Mouse (Mus musculus) hindbrain, embryonic 15.5 days (tissue): ENCODE measurements around the gene Mrvi1. TPM values are rescaled to one million over a fixed set of nuclear protein-coding genes. Genes with fewer than 3 reads are reported as not detected.

ENCODE experiments used
- ATAC-seq: fragments of 200-750 bp; cut with Nextera tagmentation; 2 replicates; pipeline ENCODE4 v1.8.0; 2017; ENCODE audit warnings: low read depth, moderate number of reproducible peaks, moderate TSS enrichment; ENCODE audit not compliant: low FRiP score
- H3K27ac ChIP-seq: fragments of 300-500 bp; sonication (generic); replicated peaks from 2 replicates; pipeline ENCODE4 v1.5.1; 2015; ENCODE audit warnings: mild to moderate bottlenecking, inconsistent platforms
- H3K27me3 ChIP-seq: fragments of 300-500 bp; sonication (generic); 2 replicates; pipeline ENCODE4 v1.6.1; 2015; ENCODE audit warnings: control low read depth, inconsistent platforms
- H3K36me3 ChIP-seq: fragments of 300-500 bp; sonication (generic); 2 replicates; pipeline ENCODE4 v1.6.1; 2015; ENCODE audit warnings: control low read depth, inconsistent platforms
- H3K4me1 ChIP-seq: fragments of 300-500 bp; sonication (generic); replicated peaks from 2 replicates; pipeline ENCODE4 v1.6.1; 2015; ENCODE audit warnings: control low read depth, inconsistent platforms
- H3K4me2 ChIP-seq: fragments of 300-500 bp; sonication (generic); 2 replicates; pipeline ENCODE4 v1.6.1; 2015; ENCODE audit warnings: moderate library complexity, mild to moderate bottlenecking, inconsistent platforms
- H3K4me3 ChIP-seq: fragments of 300-500 bp; sonication (generic); 2 replicates; pipeline ENCODE4 v1.5.1; 2015; ENCODE audit warnings: mild to moderate bottlenecking, inconsistent platforms
- H3K9ac ChIP-seq: fragments of 300-500 bp; sonication (generic); 2 replicates; pipeline ENCODE4 v1.6.1; 2015; ENCODE audit warnings: inconsistent platforms
- H3K9me3 ChIP-seq: fragments of 300-500 bp; sonication (generic); 2 replicates; pipeline ENCODE4 v1.6.1; 2016; ENCODE audit warnings: control low read depth, inconsistent platforms
- WGBS: fragments of 180-500 bp; shearing (Covaris S2); methylation state at CpG from one replicate; pipeline ENCODE4 v1.1.7; 2015; 5-methylcytosine and 5-hydroxymethylcytosine counted together
- polyA plus RNA-seq: library from polyadenylated mRNA; unstranded; fragments of >200 nt; fragmentation: Nextera tagmentation; extraction: Ambion mirVana; gene quantifications from 2 replicates; pipeline ENCODE4 v1.2.1, GENCODE M21; 2015

Mrvi1 gene
- polyA plus RNA-seq, 1 experiment from 2014 or later, result 1.2 TPM

- Histone ChIP-seq H3K27me3 (no peaks in the 10 kb centered on the region), H3K4me2 (no peak overlapping the region), H3K9me3 (no peaks in the 10 kb centered on the region), H3K9ac (no peak overlapping the region), H3K27ac (no peak overlapping the region), H3K4me1 (no peaks in the 10 kb centered on the region), H3K4me3 (no peak overlapping the region), H3K36me3 (no peaks in the 10 kb centered on the region)
- ATAC-seq, result no peak
- 90% methylated on average over 15 of the region's 15 CpGs for WGBS
Observed at GRCm38 (mm10) chr7:110998887-110999827, 16.9 kb upstream of the Mrvi1 start.

DNA sequence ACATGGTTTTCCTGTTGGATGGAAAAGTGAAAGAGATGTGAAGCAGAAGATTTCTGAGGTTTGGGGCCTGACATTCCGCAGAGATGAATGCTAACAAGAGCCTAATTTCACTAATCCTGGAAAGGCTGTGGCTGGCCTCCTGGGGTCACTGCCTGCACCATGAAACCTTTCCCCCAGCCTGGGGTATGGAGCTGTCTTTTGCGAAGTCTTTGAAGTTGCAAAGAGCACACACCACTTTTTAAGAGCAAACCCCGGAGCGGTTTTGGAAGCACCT, 8.9 kb upstream of the Mrvi1 start:
- Histone ChIP-seq H3K36me3 (no peaks in the 10 kb centered on the region), H3K27ac (no peak overlapping the region), H3K9ac (no peak overlapping the region), H3K4me2 (no peak overlapping the region), H3K4me3 (no peak overlapping the region), H3K27me3 (no peaks in the 10 kb centered on the region), H3K9me3 (no peaks in the 10 kb centered on the region), H3K4me1 (no peaks in the 10 kb centered on the region)
- WGBS, result 49% methylated on average over 4 of the region's 4 CpGs
- ATAC-seq, result no peak

GRCm38 (mm10) chr7:110990356-110991220, 8.3 kb upstream of the Mrvi1 start:
- 69% methylated on average over 5 of the region's 5 CpGs for WGBS
- Histone ChIP-seq H3K4me1 (no peaks in the 10 kb centered on the region), H3K27me3 (no peaks in the 10 kb centered on the region), H3K27ac (no peak overlapping the region), H3K9ac (no peak overlapping the region), H3K4me2 (no peak overlapping the region), H3K4me3 (no peak overlapping the region), H3K36me3 (no peaks in the 10 kb centered on the region), H3K9me3 (no peaks in the 10 kb centered on the region)
- ATAC-seq, result no peak

DNA sequence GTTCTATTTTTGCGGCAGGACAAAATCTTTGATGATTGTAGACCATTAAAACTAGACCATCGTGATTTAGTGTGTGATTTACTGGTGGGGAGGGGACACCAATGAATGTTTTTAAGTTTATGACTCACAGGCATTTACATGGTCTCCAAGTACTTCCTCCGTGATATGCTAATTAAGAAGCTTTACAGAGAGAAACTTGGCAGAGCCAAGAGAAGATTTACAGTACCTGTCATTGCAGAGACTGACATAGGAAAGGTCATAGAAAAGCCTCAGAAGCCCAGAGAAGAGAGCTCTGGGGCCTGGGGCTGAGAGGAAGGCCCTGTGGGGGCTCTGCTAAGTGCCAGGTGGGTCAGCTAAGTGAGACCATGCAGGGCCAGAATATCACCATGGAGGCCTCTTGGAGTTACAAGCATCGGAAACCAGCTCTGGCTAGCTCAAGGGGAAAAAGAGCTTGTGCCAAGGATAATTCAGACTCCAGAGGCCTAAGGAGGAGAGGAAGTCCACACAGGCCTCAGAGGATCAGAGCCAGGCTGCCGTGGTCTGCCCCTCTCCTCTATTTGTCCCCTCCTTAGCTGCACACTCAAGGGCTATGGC, 7.1 kb upstream of the Mrvi1 start:
- no peak overlapping the region for H3K27ac ChIP-seq
- H3K9me3 ChIP-seq, result no peaks in the 10 kb centered on the region
- 63% methylated on average over 5 of the region's 5 CpGs for WGBS
- H3K4me2 ChIP-seq, result no peak overlapping the region
- no peaks in the 10 kb centered on the region for H3K36me3 ChIP-seq
- ATAC-seq, result no peak
- H3K4me1 ChIP-seq, result no peaks in the 10 kb centered on the region
- no peak overlapping the region for H3K4me3 ChIP-seq
- no peaks in the 10 kb centered on the region for H3K27me3 ChIP-seq
- no peak overlapping the region for H3K9ac ChIP-seq

DNA sequence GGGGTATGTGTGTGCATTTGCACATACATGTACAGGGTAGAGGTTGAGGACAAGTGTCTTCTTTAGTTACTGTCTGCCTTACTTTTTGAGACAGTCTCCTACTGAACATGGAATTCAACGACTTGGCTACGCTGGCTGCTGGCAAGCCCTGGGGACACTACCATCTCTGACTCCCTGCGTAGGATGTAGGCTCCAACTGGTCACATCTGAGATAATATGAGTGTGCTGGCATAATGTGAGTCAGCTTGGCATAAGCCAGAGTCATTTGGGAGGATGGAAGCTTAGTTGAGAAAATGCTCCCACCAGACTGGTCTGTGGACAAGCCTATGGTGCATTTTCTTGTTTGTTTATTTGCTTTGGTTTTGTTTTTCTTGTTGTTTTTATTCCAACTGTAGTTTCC, 5.8 kb upstream of the Mrvi1 start:
- no peaks in the 10 kb centered on the region for H3K9me3 ChIP-seq
- H3K4me3 ChIP-seq, result no peak overlapping the region
- H3K27me3 ChIP-seq, result no peaks in the 10 kb centered on the region
- 86% methylated on average over 3 of the region's 3 CpGs for WGBS
- H3K9ac ChIP-seq, result no peak overlapping the region
- H3K36me3 ChIP-seq, result no peaks in the 10 kb centered on the region
- H3K4me1 ChIP-seq, result no peaks in the 10 kb centered on the region
- no peak for ATAC-seq
- H3K4me2 ChIP-seq, result no peak overlapping the region
- no peak overlapping the region for H3K27ac ChIP-seq

DNA sequence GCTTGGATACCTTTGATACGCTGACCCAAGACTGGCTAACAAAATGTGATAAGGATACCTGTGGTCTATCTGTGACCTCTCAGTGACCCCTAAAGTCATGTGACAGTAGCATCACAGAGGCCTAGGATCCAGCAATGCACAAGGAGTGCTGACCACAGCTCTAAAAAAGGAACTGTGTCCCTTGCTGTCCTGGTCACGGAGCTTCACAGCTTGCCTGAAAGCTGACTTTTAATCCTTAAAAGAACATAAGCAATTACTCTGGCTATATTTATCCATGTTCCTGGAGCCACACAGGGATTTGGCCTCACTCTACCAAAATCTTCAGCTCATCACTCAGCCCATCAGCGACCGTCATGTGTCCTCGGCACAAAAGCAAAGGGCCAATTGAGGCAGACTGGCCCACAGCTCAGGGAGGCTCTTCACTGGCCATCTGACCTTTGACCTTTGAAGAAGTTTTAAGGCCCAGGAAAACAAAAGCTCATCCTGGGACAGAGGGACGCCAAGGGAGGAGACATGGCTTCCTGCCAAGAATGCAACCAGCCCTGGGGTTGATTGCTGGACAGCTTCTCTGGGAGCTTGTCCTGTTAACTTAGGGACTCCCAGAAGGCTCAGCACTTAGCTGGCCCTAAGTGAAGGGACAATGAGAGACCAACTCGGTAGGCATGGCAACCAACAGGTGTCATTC, 3.5 kb upstream of the Mrvi1 start:
- Histone ChIP-seq H3K9me3 (no peaks in the 10 kb centered on the region), H3K36me3 (no peaks in the 10 kb centered on the region), H3K4me3 (no peak overlapping the region), H3K27me3 (no peaks in the 10 kb centered on the region), H3K27ac (no peak overlapping the region), H3K9ac (no peak overlapping the region), H3K4me2 (no peak overlapping the region), H3K4me1 (peaks cover 6% of the 10 kb centered on the region; the same call in 1 of the 2 replicates)
- WGBS, result 55% methylated on average over 7 of the region's 7 CpGs
- ATAC-seq, result no peak

DNA sequence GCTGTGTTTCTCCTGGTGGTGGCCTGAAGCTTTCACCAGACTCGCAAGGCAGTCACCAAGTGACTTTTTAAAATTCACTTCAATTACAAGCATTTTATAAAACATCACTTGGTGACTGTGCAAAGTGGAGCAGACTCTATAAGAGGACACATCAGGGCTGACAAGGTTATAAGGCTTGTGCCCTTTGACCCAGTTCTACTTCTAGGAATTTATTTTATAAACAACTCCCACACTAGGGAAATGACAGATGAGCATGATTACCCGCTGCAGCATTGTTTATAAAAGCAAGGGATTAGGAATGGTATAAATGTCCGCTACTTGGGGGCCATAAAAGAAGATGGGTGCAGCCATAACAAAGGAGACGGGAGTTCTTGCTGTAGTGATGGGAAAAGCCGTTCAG, 1.4 kb upstream of the Mrvi1 start:
- H3K27me3 ChIP-seq, result no peaks in the 10 kb centered on the region
- H3K4me2 ChIP-seq, result no peak overlapping the region
- peaks cover 6% of the 10 kb centered on the region; the same call in 1 of the 2 replicates for H3K4me1 ChIP-seq
- H3K9ac ChIP-seq, result no peak overlapping the region
- H3K36me3 ChIP-seq, result no peaks in the 10 kb centered on the region
- H3K9me3 ChIP-seq, result no peaks in the 10 kb centered on the region
- H3K27ac ChIP-seq, result no peak overlapping the region
- 75% methylated on average over 5 of the region's 5 CpGs for WGBS
- H3K4me3 ChIP-seq, result no peak overlapping the region
- no peak for ATAC-seq

DNA sequence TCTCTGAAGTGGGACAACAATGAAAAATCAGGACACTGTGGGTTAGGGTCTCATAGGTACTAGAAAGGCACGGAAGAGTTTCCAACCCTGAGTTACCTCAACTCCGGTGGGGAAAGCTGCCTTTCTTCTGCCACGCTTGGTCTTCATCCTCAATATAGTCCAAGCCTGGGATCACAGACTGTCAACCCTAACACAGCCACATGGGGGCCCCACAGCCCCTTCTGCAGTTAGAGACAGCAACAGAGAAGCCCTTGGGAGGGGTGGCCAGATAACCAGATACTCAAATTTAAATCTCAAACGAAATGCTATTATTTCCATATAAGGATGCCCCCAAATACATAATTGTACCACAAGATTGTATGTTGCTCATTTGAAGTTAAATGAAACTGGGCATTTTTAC, 503 bp upstream of the Mrvi1 start:
- Histone ChIP-seq H3K4me3 (no peak overlapping the region), H3K27ac (no peak overlapping the region), H3K4me2 (no peak overlapping the region), H3K9ac (no peak overlapping the region), H3K4me1 (peaks cover 6% of the 10 kb centered on the region; the same call in 1 of the 2 replicates), H3K36me3 (no peaks in the 10 kb centered on the region), H3K9me3 (no peaks in the 10 kb centered on the region), H3K27me3 (no peaks in the 10 kb centered on the region)
- WGBS, result 73% methylated on average over 4 of the region's 4 CpGs
- no peak for ATAC-seq

DNA sequence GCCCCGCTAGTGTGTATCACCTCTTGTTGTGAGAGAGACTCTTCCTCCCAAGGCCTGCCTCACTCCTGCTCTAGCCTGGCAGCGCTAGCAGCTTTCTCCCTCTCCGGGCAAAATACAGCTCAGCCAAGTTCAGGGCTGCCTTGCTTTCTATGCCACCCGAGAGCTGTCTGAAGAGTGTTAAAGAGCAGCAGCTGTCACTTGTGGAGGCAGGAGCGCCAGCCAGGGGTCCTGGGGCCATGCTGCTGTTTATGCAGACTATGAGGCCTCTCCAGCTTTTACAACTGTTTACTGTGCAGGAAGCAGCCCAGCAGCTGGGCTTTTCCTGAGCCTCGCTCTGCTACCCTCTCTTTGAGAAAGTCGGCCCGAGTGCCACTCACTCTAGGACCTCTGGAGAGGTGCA, 1.2 kb downstream of the Mrvi1 start:
- Histone ChIP-seq H3K9me3 (no peaks in the 10 kb centered on the region), H3K36me3 (no peaks in the 10 kb centered on the region), H3K4me1 (peaks cover 6% of the 10 kb centered on the region; the same call in 1 of the 2 replicates), H3K4me2 (no peak overlapping the region), H3K9ac (no peak overlapping the region), H3K27me3 (no peaks in the 10 kb centered on the region), H3K4me3 (no peak overlapping the region), H3K27ac (no peak overlapping the region)
- 80% methylated on average over 8 of the region's 8 CpGs for WGBS
- ATAC-seq, result no peak

DNA sequence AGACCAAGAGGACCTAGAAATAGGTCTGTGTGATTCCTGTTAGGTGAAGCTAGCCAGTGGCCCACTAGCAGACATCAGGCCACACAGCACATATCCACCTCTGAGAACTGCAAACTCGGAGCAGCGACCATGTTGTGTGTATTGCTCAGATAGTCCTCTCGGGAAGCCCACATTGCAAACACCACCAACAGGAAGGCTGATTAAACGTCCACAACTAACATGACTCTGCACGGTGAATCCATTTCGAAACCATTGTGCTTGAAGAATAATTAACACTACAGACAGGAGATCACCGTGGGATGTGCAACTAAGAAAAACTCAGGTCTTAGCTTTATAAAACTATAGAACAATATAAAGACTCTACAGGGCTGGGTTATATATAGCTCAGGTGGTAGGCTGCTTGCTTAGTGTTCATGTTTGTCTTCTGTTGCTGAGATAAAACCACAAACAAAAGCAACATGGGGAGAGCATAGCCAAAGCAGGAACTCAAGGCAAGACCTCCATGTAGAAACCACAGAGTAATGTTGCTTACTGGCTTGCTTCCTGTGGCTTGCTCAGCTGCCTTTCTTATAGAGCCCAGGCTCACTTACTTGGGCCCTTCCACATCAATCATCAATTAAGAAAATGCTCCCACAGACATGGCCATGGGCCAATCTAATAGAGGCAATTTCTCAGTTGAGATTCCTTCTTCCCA, 4.4 kb downstream of the Mrvi1 start:
- 91% methylated on average over 7 of the region's 7 CpGs for WGBS
- no peak overlapping the region for H3K9ac ChIP-seq
- H3K27ac ChIP-seq, result no peak overlapping the region
- no peaks in the 10 kb centered on the region for H3K36me3 ChIP-seq
- H3K27me3 ChIP-seq, result no peaks in the 10 kb centered on the region
- no peaks in the 10 kb centered on the region for H3K9me3 ChIP-seq
- ATAC-seq, result no peak
- H3K4me2 ChIP-seq, result no peak overlapping the region
- H3K4me3 ChIP-seq, result no peak overlapping the region
- H3K4me1 ChIP-seq, result peaks cover 6% of the 10 kb centered on the region; the same call in 1 of the 2 replicates

GRCm38 (mm10) chr7:110973450-110973849, 8.8 kb downstream of the Mrvi1 start:
- Histone ChIP-seq H3K4me2 (no peak overlapping the region), H3K4me3 (no peak overlapping the region), H3K9ac (no peak overlapping the region), H3K4me1 (no peaks in the 10 kb centered on the region), H3K27me3 (no peaks in the 10 kb centered on the region), H3K36me3 (no peaks in the 10 kb centered on the region), H3K9me3 (no peaks in the 10 kb centered on the region), H3K27ac (no peak overlapping the region)
- ATAC-seq, result no peak
- WGBS, result 79% methylated on average over 4 of the region's 4 CpGs
